Mouse (Mus musculus) monocyte, adult 5-6 weeks (primary cell): Measurements from ENCODE around the gene Rmi1. TPM values are rescaled to one million over a fixed set of nuclear protein-coding genes. Genes with fewer than 3 reads are reported as not detected.
"Not testable (repeated sequence)": the region's sequence is repeated elsewhere in the genome, so short reads cannot be mapped to it uniquely, and the experiment has no call there.

ENCODE experiments used
- ATAC-seq: fragments of 153-309, 156-312 bp; replicated peaks from 2 replicates; pipeline ENCODE4 v1.8.0; 2017; ENCODE audit warnings: mild to moderate bottlenecking; ENCODE audit not compliant: low TSS enrichment, insufficient number of reproducible peaks, severe bottlenecking, poor library complexity, low FRiP score
- total RNA-seq: library from RNA; stranded (forward); fragments of 200-1000, 200-491, 200-594 nt; gene quantifications from 3 replicates; pipeline ENCODE4 v1.2.3, GENCODE M21; 2017

Rmi1 gene
- total RNA-seq: 24.3 to 29.6 TPM (median 27.1 TPM) in 3 replicates

DNA sequence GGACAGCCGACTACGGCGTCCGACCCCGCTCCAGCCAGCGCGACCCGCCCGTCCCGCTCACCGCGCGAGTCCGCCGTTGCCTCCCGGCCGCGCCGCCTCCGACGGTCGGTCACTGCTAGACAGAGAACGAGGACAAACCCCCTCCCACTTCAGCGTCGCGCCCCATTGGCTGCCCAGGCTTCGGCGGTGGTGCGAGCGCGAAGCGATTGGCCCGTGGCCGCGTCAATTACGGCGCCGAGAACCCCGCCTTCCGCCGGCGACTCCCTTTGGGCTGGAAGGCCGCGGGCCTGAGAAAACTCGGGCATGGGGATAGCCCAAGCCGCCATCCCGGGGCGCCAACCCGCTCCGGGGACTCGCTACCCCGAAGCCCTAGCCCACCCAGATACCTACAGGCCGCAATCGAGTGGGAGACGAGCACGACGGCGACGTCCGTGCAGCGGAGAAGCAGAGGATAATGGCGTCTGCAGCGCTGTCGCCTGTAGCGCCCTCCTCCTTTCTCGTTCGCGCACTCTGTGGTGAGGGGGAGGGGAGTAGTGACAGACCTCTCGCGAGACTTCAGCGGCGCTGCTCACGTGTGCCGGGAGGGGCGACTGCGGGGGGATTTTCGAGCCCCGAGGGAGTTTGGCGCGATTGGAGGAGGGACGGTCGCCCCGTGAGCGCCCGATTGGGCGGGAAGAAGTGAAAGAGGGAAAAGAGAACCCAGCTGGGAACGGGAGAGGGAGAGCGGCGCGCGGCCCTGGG is at the start of gene Rmi1:
Gene Rmi1 (plus strand): TSS at position 246 of the 741 bp plus-strand sequence.
- ATAC-seq: peak; percentile 89

DNA sequence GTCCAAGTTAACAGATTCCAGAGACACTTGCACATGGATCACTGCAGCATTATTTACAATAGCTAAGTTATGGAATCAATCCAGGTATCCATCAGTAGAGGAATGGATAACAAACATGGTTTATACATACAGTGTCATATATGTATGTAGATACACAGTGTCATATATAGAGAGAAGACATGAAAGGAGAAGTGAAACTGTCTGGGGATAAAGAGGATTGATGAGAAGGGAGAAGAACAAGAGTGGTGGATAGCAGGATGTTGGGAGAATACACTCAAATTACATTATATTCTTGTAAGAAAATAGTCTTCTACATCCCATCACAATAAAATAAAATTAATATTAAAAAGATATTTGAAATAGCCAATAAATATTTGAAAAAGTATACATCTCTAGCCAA is 49.1 kb upstream of the Rmi1 start:
- no peak for ATAC-seq

DNA sequence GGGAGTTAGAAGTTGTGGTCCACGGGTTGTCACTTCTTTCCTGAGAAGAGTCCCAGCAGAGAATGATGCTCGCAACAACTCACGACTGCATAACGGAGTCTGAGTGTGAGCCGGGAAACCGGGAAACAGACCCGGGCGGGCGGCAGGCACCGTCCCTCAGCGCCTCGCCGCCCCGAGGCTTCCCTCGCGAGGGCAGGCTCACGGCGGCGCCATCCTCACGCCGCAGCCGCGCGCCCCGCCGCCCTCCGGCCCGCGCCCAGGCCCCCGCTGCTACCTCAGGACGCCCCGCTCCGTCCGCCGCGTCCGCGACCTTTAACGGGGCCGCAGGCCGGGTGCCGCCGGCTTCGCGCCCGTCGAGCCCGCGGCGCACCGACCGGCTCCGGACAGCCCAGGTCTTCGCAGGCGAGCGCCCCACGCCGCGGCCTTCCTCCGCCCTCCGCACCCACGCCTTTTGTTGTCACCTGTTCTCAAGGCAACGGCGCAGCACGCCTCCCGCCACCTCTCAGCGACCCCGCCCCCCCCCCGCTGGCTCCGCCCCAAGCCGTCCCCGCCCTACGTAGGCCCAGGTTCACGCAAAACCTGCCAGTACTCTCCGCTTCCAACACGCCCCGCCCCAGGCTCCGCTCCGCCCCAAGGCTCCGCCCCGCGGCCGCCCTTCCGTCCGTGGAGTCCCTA is 43.3 kb upstream of the Rmi1 start, which contains the start of gene Kif27:
Gene Kif27 (minus strand): TSS at position 494 of the 675 bp plus-strand sequence.
- peak; percentile 96 for ATAC-seq

DNA sequence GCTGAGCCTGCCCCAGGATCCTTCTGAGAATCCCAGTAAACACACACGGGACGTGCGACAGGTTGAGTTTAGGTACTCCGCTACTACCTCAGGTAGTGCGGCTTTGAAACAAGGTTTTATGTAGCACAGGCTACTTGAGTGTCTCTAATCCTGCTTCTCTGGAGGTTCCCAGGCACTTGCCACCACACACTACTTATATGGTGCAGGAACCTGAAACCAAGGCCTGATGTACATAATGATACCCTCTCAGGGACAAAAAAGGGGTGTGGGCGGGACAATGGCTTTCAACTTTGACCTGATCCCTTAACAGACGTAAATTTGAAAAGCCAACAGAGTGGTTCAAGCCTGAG is 42.8 kb upstream of the Rmi1 start:
- no peak for ATAC-seq

DNA sequence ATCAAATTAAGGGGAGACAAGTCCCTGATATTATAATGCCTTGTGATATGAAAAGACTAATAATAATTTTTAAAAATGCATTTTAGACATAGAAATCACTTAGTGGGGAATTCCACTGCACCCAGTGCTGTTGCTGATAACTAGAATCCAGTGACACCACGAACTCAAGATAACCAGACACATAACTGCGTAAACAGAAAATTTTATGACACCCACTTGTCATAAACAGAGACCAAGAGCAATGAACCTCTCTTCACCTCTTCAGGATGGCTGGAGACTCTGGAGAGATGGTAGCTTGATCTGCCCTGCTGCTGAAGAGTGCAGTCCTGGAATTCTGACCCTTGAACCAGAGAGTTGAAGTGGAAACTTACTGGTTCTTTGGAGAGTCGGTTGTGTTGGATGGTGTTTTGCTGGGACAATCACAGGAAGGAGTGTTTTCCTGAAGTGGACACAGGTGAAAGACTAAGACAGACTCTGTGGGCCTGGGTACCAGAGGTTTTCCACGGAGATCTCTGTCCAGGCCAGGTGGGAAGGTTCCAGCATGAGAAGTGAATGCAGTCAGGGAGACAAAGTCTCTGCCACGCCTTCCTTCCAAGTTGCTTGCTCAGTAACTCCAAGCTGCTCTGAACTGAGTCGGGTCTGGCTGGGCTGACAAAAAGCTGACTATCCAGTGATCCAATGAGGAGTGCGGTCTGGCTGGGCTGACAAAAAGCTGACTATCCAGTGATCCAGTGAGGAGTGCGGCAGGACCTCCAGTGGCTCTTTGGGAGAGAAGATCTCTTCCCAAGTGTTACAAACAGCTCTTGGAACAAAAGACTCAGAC is 37.5 kb upstream of the Rmi1 start:
- no peak for ATAC-seq

DNA sequence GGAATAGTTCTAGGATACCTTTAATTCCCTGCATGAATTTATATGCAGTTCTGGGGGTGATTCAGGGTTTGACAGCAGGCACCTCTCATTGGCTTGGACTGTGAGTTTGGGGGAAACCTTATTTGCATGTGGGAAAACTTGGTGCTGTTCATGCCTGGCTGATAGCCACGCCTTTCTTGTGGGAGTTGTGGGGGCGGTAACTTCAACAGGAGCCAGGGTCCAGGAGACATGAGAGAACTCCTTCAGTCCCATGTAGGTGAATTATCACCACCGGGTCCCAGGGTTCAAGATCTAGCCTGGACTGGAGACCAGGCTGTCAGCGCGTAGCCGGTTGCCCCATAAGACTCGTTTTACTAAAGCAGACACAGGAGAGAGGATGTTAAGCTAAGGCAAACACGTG is 36.9 kb upstream of the Rmi1 start:
- not testable (repeated sequence) for ATAC-seq

DNA sequence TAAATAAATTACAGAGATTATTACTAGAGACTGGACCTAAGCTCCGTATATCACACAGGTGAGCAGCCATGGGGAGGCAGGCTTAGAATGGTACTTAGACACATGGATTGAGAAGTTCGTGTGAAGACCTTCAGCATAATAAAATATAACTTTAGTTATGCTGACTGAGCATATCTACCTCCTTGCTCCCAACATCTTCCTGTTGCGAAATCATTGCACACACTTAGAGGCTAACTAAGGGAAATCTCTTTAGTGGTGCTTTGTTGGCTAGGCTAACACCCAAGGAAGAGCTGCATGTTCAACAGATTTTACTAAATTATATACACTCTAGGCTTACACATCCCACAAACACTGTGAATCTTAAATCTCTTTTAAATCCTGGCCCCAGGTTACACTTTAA is 35.7 kb upstream of the Rmi1 start:
- ATAC-seq: no peak

DNA sequence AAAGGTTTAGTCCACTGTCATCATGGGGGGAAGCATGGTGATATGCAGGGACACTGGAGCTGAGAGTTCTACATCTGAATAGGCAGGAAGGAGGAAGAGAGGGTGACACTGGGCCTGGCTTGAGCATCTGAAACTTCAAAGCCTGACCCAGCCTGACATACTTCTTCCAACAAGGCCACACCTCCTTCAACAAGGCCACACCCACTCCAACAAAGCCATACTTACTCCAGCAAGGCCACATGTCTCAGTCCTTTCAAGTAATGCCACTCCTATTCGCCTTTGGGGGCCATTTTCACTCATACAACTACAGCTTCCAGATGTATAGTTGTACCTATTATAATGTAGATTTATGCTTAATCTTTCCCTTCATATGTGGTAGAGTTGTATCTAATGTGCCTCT is 34.4 kb upstream of the Rmi1 start:
- no peak for ATAC-seq

DNA sequence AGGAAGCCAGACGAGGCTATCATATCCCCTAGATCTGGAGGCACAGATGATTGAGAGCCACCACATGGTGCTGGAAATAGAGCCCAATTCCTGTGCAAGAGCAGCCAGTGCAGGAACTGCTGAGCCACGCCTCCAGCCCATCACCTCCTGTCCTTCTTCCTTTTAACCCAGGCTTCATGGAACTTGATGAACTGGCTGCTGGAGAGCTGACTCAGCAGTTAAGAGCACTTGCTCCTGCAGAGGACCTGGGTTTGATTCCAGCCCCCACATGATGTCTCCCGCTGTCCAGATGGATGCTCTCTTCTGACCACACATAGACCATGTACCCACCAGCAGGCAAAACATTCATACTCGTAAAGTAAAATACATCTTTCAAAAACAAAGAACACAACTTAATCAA is 33.2 kb upstream of the Rmi1 start:
- ATAC-seq: no peak

DNA sequence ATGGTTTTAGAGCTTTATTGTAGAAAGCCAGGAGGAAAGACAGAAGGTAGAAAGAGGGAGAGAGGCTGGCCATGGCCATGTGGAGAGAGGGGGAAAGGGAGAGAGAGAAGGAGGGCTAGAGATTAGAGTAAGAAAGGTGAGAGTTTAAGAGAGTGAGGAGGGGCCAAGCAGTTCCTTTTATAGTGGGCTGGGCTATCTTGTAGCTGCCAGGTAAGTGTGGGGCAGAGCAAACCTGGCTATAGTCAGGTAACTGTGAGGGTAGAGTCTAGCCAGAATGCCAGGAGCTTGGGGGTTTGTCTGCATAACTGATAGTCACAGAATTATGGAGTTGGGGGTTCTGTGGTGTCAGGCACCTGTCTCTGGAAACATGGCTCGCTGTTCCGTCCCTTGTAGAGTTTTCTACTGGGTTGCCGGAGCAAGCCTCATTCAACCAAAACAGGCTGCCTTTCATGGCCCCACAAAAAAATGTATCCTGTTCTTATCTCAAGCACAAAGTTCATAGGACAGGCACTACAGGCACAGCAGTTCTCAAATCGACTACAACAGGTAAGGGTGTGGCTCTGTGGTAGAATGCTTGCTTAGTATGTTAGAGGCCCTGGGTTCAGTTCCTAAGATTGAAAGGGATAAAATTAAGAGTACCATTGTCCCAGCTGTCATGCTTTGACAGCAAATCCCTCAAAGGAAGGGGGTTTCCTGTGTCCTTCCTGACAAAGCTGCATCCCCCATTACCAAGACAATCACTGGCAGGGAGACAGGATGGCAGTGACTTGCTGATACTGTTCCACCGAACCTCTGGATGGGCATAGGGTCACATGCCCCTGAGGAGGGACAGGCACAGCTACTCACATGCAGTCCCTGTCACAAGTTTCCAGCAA is 29.5 kb upstream of the Rmi1 start:
- ATAC-seq: no peak

DNA sequence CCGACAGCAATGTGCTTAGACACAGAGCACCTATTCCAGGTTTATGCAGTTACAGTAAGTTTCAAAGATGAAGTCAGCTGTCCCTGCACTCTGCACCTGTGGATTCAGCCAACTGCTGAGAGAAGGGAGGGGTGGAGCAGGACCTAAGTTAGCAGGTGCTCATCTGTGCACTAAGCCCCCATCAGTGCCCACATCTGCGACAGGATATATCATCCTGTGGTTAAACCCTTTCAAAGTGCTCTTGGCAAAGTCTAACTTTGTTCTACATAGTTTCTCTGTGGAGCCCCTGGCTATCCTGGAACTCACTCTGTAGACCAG is 28.9 kb upstream of the Rmi1 start:
- no peak for ATAC-seq

DNA sequence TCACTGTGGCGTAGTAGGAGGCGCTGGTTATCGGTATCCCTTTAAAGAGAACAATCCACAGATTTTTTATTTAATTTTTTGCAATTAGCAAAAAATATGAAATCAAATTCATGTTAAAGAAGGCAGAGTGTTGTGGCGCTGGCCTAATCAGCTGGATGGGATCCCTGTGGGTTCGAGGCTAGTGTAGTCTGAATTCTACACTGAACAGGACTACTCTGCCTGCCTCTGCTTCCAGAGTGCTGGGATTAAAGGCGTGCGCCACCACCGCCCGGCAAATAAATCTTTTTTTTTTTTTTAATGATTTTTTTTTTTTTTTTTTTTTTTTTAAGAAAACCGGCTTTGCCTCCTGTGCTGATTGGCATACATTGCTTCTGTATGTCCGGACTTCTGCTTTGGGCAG is 17.7 kb upstream of the Rmi1 start:
- ATAC-seq: no peak

DNA sequence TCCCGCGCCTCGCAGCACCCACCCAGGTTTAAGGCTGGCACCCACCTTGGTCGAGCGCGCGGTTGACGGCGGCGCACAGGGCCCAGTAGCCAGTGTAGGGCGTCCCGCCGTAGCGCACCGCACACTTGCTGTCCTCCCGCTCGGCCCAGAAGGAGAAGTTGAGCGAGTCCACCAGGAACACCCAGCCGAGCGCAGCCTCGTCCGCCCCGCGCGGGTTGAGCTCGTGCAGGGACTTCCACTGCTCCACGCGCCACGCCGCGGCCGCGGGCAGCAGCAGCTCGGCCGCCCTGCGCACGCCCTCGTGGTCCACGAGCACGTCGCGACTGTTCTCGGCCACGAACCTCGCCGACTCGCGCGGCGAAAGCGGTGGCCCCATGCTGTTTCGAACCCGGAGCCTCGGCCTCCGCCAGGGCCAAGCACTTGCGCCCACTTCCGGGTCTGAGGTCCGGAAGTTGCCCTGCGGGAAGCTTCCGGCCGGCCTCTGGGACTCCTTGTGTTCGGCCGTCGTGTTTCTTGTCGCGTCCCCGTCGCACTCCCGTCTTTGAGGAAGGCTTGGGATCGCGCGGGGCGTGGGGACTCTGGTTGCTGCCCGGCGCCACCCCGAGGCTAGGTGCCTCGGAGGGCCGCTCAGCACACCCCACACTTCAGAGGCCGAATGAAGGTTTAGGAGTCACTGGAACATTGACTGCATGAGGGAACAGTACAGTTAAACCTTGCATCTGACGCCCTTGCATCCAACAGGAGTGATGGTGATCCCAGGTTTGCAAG is 17.1 kb upstream of the Rmi1 start, which contains the start of gene 2210016F16Rik:
Gene 2210016F16Rik (minus strand): TSS at position 447 of the 768 bp plus-strand sequence.
- ATAC-seq: peak; percentile 52

DNA sequence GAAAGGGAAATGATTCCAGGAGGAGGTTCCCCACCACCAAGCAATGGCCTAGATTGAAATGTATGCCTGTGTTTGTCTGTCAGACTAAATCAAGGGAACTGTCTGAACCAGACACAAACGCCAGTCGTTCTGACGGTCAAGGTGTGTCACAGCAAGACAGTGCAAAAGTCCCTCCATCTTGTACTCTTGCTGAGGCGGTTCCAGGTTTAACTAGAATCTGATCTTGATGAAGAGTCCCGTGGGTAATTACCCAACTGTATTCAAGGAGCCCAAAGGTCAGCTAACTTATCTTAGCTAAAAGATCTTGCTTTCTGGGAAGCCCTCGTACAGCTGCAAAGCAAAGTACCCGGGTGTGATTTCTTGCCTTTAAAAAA is 16.5 kb upstream of the Rmi1 start:
- ATAC-seq: no peak

DNA sequence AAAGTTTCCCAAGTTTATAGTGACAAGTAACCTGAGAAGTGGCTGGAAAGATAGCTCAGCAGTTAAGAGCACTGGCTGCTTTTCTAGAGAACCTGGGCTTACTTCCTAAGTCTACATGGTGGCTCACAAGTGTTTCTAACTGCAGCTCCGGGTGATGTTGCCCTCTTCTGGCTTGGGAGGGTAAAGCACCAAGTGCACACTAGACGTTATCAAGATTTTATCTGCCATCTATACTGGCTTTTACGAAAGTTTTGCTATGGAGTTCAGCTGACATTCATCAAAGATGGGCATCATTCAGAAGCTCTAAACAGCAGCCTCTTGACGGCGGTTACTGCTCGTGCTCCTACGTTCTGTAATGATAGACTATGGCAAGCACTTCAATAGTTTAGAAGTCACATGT is 14.1 kb upstream of the Rmi1 start:
- ATAC-seq: peak; percentile 75

DNA sequence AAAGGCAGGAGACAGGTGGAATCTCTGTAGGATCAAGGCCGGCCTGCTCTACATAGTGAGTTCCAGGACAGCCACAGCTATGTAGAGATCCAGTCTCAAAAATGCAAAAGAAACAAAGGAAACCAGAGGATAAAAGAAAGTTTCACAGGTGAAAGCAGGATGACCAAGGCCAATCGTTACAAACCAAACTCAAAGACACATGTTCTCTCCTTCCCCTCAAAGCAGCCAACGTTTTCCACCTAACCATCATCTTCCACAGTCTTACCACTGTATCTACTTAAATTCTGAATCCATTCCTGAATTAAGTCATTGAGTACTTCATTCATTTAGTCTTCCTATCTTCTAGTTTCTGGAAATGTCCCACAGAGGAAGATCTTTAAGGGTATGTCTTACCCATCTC is 13.7 kb upstream of the Rmi1 start:
- ATAC-seq: no peak

DNA sequence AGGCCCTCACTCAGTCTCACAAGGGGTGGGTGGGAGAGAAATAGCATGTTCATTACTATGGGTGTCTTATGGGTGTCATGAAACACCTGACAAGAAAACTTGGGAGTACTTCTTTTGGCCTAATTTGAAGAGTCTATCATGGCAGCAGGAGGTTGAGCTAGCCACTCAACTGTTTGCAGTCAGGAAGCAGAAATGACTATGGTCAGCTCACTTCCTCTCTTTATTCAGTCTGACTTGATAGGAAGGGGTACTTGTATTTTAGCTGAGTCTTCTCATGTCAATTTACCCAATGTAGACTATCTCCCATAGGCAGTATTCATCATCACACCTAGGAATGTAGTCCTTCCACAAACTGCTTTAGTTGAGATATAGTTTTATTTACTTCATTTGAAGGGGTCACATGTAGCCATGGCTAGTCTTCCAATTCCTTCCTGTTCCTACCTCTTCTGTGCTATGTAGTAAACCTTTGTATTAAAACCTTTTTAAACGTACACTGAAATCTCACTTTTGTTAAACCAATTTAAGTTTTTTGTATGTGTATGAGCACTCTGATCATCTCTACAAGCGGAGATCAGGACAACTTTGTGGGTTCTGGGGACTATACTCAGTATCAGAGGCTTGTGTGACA is 12.6 kb upstream of the Rmi1 start:
- ATAC-seq: no peak

DNA sequence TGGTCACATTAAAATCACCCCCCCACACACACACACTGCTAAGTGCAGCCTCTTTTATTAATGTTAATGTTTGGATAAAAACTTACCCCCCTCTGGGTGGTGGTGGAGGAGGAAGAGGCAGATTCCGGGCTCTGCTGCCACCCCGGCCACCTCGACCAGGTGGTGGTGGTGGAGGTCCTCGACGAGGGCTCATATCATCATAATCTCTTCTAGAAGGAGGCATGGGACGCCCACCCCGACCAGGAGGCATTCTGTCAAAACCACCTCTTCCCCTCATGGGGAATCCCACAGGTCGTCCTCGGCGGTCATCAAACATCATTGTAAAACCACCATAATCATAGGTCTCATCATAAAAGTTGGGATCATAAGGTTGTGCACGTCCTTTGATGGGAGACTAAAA is 7.7 kb upstream of the Rmi1 start:
- not testable (repeated sequence) for ATAC-seq
